8 mouse cellular contexts compared by ENCODE assay signal in the genomic region with DNA sequence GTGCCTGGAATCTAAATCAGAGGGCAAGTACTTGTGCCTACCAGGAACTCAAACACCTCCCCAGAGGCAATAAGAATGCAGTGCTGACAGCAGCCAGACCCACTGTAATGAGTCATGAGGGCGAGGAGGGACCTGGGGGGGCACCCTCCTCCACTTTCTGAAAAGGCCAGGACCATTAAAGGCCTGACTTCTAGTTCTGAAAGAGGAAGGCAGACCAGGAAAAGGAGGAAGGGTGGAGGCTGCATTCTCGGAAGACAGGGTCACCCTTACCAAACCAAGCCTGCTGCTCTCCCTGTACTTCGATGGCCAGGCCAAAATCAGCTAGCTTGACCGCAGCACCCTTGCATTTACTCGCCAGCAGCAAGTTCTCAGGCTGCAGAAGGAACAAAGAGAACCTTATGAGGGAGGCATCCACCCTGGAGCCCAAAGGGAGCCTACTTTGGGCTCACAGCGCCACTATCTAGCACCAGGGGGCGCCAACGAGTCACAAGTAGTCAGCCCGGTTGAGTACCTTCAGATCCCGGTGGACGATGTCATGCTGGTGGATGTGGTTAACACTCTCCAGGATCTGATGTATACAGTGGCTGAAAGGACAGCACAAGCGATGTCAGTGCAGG. TPM values are rescaled to one million over a fixed set of nuclear protein-coding genes. Genes with fewer than 3 reads are reported as not detected.
DNase-seq lines count a peak whose midpoint lies in the region; ATAC-seq and TF ChIP-seq lines count a peak whose summit lies in the region.

No protein-coding gene starts in this region.

- WGBS in bone marrow, adult 2 months = 21% methylated on average over 12 of the region's 12 CpGs
- WGBS in heart, embryonic 11.5 days (ENCODE audit: insufficient replicate concordance) = 18% methylated on average over 12 of the region's 12 CpGs
- WGBS in kidney, embryonic 15.5 days = 32% methylated on average over 12 of the region's 12 CpGs

- TF ChIP-seq CTCF in bone marrow, adult 2 months (IDR thresholded peaks at IDR 0.05; ENCODE audit: control insufficient read depth, insufficient read depth, low read length) = peak; percentile 94
- TF ChIP-seq CTCF in embryonic fibroblast, embryonic 13.5 days (IDR thresholded peaks at IDR 0.05; ENCODE audit: borderline replicate concordance, insufficient read depth, low read length) = peak; percentile 83

- TF ChIP-seq POLR2A in bone marrow, adult 2 months (IDR thresholded peaks at IDR 0.05; ENCODE audit: borderline replicate concordance, control insufficient read depth, low read depth, low read length) = no peak
- TF ChIP-seq POLR2A in embryonic fibroblast, embryonic 13.5 days (IDR thresholded peaks at IDR 0.05; ENCODE audit: low read depth, low read length) = peak; percentile 13; the same call in 1 of the 2 replicates

- ATAC-seq in heart, embryonic 11.5 days (replicated peaks; ENCODE audit: insufficient number of reproducible peaks, low FRiP score, low TSS enrichment) = peak; percentile 40; the same call in 1 of the 2 replicates
- 0 out of 2 replicates have a peak, but pooled peaks have one; percentile 52 for ATAC-seq in kidney, embryonic 15.5 days (replicated peaks; ENCODE audit: low FRiP score)

- peak overlapping the region; percentile 13; the same call in 1 of the 2 replicates for H3K9ac ChIP-seq in heart, embryonic 11.5 days (ENCODE audit: low read depth, low read length)
- H3K9ac ChIP-seq in kidney, embryonic 15.5 days = 0 out of 2 replicates have a peak overlapping the region, but pooled peaks have one; percentile 10

- DNase-seq in A20 (ENCODE audit: low read depth, low spot score) (peak; percentile 65), liver (peak; percentile 84)
- DNase-seq in monocyte, adult 2 months (ENCODE audit: low read depth in 1 of 2, low spot score in 2 of 2) = peak; percentile 45 to 76
- DNase-seq in spleen, postnatal 14 days (ENCODE audit: low spot score in 2 of 2) = peak; percentile 63 to 78

- H3K4me3 ChIP-seq in bone marrow, adult 2 months (replicated peaks; ENCODE audit: control insufficient read depth, low read depth, low read length) = no peak overlapping the region
- no peak overlapping the region for H3K4me3 ChIP-seq in embryonic fibroblast, embryonic 13.5 days (ENCODE audit: insufficient read depth, low read length)
- H3K4me3 ChIP-seq in heart, embryonic 11.5 days (ENCODE audit: low read depth, low read length) = no peak overlapping the region
- no peak overlapping the region for H3K4me3 ChIP-seq in kidney, embryonic 15.5 days (replicated peaks)

- 0 out of 2 replicates have a peak overlapping the region, but pooled peaks have one; percentile 4 for H3K4me2 ChIP-seq in heart, embryonic 11.5 days
- no peak overlapping the region for H3K4me2 ChIP-seq in kidney, embryonic 15.5 days

- no peaks in the 10 kb centered on the region for H3K27me3 ChIP-seq in heart, embryonic 11.5 days (ENCODE audit: control insufficient read depth, insufficient read depth, low read length)
- H3K27me3 ChIP-seq in kidney, embryonic 15.5 days = no peaks in the 10 kb centered on the region

- peaks cover 16% of the 10 kb centered on the region for H3K36me3 ChIP-seq in heart, embryonic 11.5 days (ENCODE audit: control insufficient read depth, insufficient read depth, low read length)
- H3K36me3 ChIP-seq in kidney, embryonic 15.5 days = peaks cover 85% of the 10 kb centered on the region

- no peak overlapping the region; the same call in 1 of the 2 replicates for H3K27ac ChIP-seq in bone marrow, adult 2 months (ENCODE audit: control insufficient read depth, insufficient read depth, low read depth, low read length, poor library complexity)
- H3K27ac ChIP-seq in embryonic fibroblast, embryonic 13.5 days (ENCODE audit: insufficient read depth, low read length) = peak overlapping the region; percentile 97
- H3K27ac ChIP-seq in heart, embryonic 11.5 days (ENCODE audit: low read depth, low read length) = peak overlapping the region; percentile 90
- peak overlapping the region; percentile 46; the same call in 1 of the 2 replicates for H3K27ac ChIP-seq in kidney, embryonic 15.5 days

- peaks cover 1% of the 10 kb centered on the region; the same call in 1 of the 2 replicates for H3K4me1 ChIP-seq in bone marrow, adult 2 months (ENCODE audit: control insufficient read depth, insufficient read depth, low read length)
- H3K4me1 ChIP-seq in embryonic fibroblast, embryonic 13.5 days (ENCODE audit: control insufficient read depth, insufficient read depth, low read length) = peaks cover 20% of the 10 kb centered on the region
- H3K4me1 ChIP-seq in heart, embryonic 11.5 days (ENCODE audit: control insufficient read depth, insufficient read depth, low read length) = peaks cover 31% of the 10 kb centered on the region
- H3K4me1 ChIP-seq in kidney, embryonic 15.5 days = no peaks in the 10 kb centered on the region; the same call in 1 of the 2 replicates

- no peaks in the 10 kb centered on the region for H3K9me3 ChIP-seq in heart, embryonic 11.5 days (replicated peaks; ENCODE audit: control insufficient read depth, low read length)
- H3K9me3 ChIP-seq in kidney, embryonic 15.5 days (replicated peaks) = no peaks in the 10 kb centered on the region

RNA-seq across cellular contexts. Expression of a gene that starts 28.1 kb away (rescaled TPM):
- 4.8 and 13.8 TPM in 2 replicates for polyA plus RNA-seq in bone marrow, adult 2 months (2011; ENCODE audit: insufficient read depth, insufficient read length, low replicate concordance, missing spikeins)
- polyA plus RNA-seq in embryonic fibroblast, embryonic 13.5 days (2011; ENCODE audit: insufficient read length, low read depth, missing spikeins) = 105 and 138 TPM in 2 replicates
- 61.8 and 65.6 TPM in 2 replicates for polyA plus RNA-seq in heart, embryonic 11.5 days (2014; fragmentation: Nextera tagmentation; extraction: Ambion mirVana)
- 39.6 and 48.4 TPM in 2 replicates for polyA plus RNA-seq in kidney, embryonic 15.5 days (2015; fragmentation: Nextera tagmentation; extraction: Ambion mirVana)

RNA-seq across cellular contexts. Expression of a gene that starts 31.4 kb away (rescaled TPM):
- polyA plus RNA-seq in bone marrow, adult 2 months (2011; ENCODE audit: insufficient read depth, insufficient read length, low replicate concordance, missing spikeins) = 21.1 and 50.0 TPM in 2 replicates
- polyA plus RNA-seq in embryonic fibroblast, embryonic 13.5 days (2011; ENCODE audit: insufficient read length, low read depth, missing spikeins) = 27.3 and 32.0 TPM in 2 replicates
- 18.7 and 19.1 TPM in 2 replicates for polyA plus RNA-seq in heart, embryonic 11.5 days (2014; fragmentation: Nextera tagmentation; extraction: Ambion mirVana)
- 27.3 and 31.6 TPM in 2 replicates for polyA plus RNA-seq in kidney, embryonic 15.5 days (2015; fragmentation: Nextera tagmentation; extraction: Ambion mirVana)

RNA-seq across cellular contexts. Expression of a gene that starts 58.4 kb away (rescaled TPM):
- polyA plus RNA-seq in bone marrow, adult 2 months (2011; ENCODE audit: insufficient read depth, insufficient read length, low replicate concordance, missing spikeins) = 48.8 and 105 TPM in 2 replicates
- 125 and 130 TPM in 2 replicates for polyA plus RNA-seq in embryonic fibroblast, embryonic 13.5 days (2011; ENCODE audit: insufficient read length, low read depth, missing spikeins)
- 23.4 and 24.1 TPM in 2 replicates for polyA plus RNA-seq in heart, embryonic 11.5 days (2014; fragmentation: Nextera tagmentation; extraction: Ambion mirVana)
- polyA plus RNA-seq in kidney, embryonic 15.5 days (2015; fragmentation: Nextera tagmentation; extraction: Ambion mirVana) = 28.7 and 30.6 TPM in 2 replicates
